Mouse (Mus musculus) ES-E14 (cell line): ENCODE data around the gene Ermn. TPM values are rescaled to one million over a fixed set of nuclear protein-coding genes. Genes with fewer than 3 reads are reported as not detected.

ENCODE experiments used
- DNase-seq: peaks from one replicate; pipeline ENCODE4 v3.0.0-alpha.2; 2013; ENCODE audit warnings: low read depth, low spot score
- H3K27ac ChIP-seq: 2 replicates; pipeline ENCODE4 v1.5.1; 2012; ENCODE audit warnings: low read depth, mild to moderate bottlenecking, low read length, moderate library complexity, mixed read lengths; ENCODE audit not compliant: poor library complexity, insufficient read depth, severe bottlenecking
- H3K36me3 ChIP-seq: 2 replicates; pipeline ENCODE4 v1.6.1; 2012; ENCODE audit warnings: mild to moderate bottlenecking, low read length, moderate library complexity, mixed read lengths; ENCODE audit not compliant: control insufficient read depth, poor library complexity, insufficient read depth, severe bottlenecking
- H3K4me1 ChIP-seq, 2 experiments: fragments of 150-350 bp in 1 of 2; sonication (generic) in 1 of 2; 2 replicates each; pipeline ENCODE4 v1.6.1; 2012; ENCODE audit warnings: low read length in 2 of 2, mild to moderate bottlenecking in 1 of 2, mixed read lengths in 1 of 2; ENCODE audit not compliant: control insufficient read depth in 2 of 2, insufficient read depth in 2 of 2, poor library complexity in 1 of 2
- H3K4me3 ChIP-seq, 2 experiments: fragments of 150-350 bp in 1 of 2; sonication (generic) in 1 of 2; 2 replicates each; pipeline ENCODE4 v1.5.1; 2012; ENCODE audit warnings: low read length in 2 of 2, low read depth in 1 of 2, mild to moderate bottlenecking in 1 of 2, mixed read lengths in 1 of 2; ENCODE audit not compliant: insufficient read depth in 1 of 2, poor library complexity in 1 of 2, severe bottlenecking in 1 of 2
- H3K9ac ChIP-seq: 2 replicates; pipeline ENCODE4 v1.6.1; 2012; ENCODE audit warnings: low read depth, mild to moderate bottlenecking, low read length, mixed read lengths; ENCODE audit not compliant: poor library complexity, insufficient read depth, severe bottlenecking
- H3K9me3 ChIP-seq: fragments of 150-350 bp; sonication (generic); 2 replicates; pipeline ENCODE4 v1.6.1; 2012; ENCODE audit warnings: low read depth, mild to moderate bottlenecking, low read length; ENCODE audit not compliant: control insufficient read depth, insufficient read depth
- CHD2 ChIP-seq: IDR thresholded peaks from 2 replicates; pipeline ENCODE4 v1.6.1; 2014; ENCODE audit warnings: mild to moderate bottlenecking, low read depth, low read length, inconsistent platforms
- HCFC1 ChIP-seq: IDR thresholded peaks from 2 replicates; pipeline ENCODE4 v1.6.1; 2012; ENCODE audit warnings: low read length, inconsistent platforms, borderline replicate concordance; ENCODE audit not compliant: insufficient read depth
- MAFK ChIP-seq: IDR thresholded peaks from 2 replicates; pipeline ENCODE4 v1.6.1; 2014; ENCODE audit warnings: mild to moderate bottlenecking, low read depth, low read length, inconsistent platforms; ENCODE audit not compliant: insufficient read depth
- ZC3H11A ChIP-seq: IDR thresholded peaks from 2 replicates; pipeline ENCODE4 v1.6.1; 2012; ENCODE audit warnings: low read depth, mild to moderate bottlenecking, inconsistent platforms, low read length, borderline replicate concordance
- ZNF384 ChIP-seq: IDR thresholded peaks from 2 replicates; pipeline ENCODE4 v1.6.1; 2012; ENCODE audit warnings: low read depth, low read length, inconsistent platforms
- in situ Hi-C, 2 experiments: fragments of 600-800 bp; cut with MboI; formaldehyde crosslinking; loops; one replicate each; pipeline ENCODE4 v1.15.1; 2025; ENCODE audit warnings: low sequenced_read_pairs in 2 of 2, inconsistent platforms in 1 of 2; ENCODE audit not compliant: unreplicated experiment in 2 of 2
- total RNA-seq: library from RNA; depleted of rRNA; stranded (reverse); fragments of 300-350 nt; gene quantifications from 2 replicates; pipeline ENCODE4 v1.2.3, GENCODE M21; 2012; rRNA removed

Gene Ermn
- total RNA-seq: not detected in 2 replicates

GRCm38 (mm10) chr2:58052821-58053581 is at the start of gene Ermn:
Ermn (minus strand) TSS chr2:58052864.
- Histone ChIP-seq H3K9me3 (no peaks in the 10 kb centered on the region), H3K36me3 (no peaks in the 10 kb centered on the region), H3K4me1 (no peaks in the 10 kb centered on the region), H3K4me3 (no peak within 1 kb of the TSS), H3K27ac (no peak within 1 kb of the TSS), H3K9ac (no peak within 1 kb of the TSS)
- no peak for DNase-seq
- TF ChIP-seq CHD2: no peak
- TF ChIP-seq ZC3H11A: no peak
- no peak for TF ChIP-seq HCFC1
- no peak for TF ChIP-seq ZNF384
- TF ChIP-seq MAFK: no peak
- in situ Hi-C loops: no loop called here

- Histone ChIP-seq H3K9ac (no peak overlapping the region), H3K4me3 (no peak overlapping the region), H3K36me3 (no peaks in the 10 kb centered on the region), H3K9me3 (no peaks in the 10 kb centered on the region), H3K27ac (no peak overlapping the region), H3K4me1 (no peaks in the 10 kb centered on the region)
- in situ Hi-C loops: no loop called here
- no peak for TF ChIP-seq ZC3H11A
- no peak for DNase-seq
Measured at GRCm38 (mm10) chr2:58094818-58095217, 42.2 kb upstream of the Ermn start.

GRCm38 (mm10) chr2:58086420-58086819 is 33.8 kb upstream of the Ermn start:
- H3K4me3 ChIP-seq: no peak overlapping the region
- in situ Hi-C loops: no loop called here
- DNase-seq: no peak
- H3K9ac ChIP-seq: no peak overlapping the region
- TF ChIP-seq MAFK (peak; percentile 92), ZNF384 (no peak), HCFC1 (no peak), CHD2 (no peak), ZC3H11A (no peak)
- no peaks in the 10 kb centered on the region for H3K36me3 ChIP-seq
- no peak overlapping the region for H3K27ac ChIP-seq
- no peaks in the 10 kb centered on the region for H3K4me1 ChIP-seq
- H3K9me3 ChIP-seq: no peaks in the 10 kb centered on the region

- no peak overlapping the region for H3K4me3 ChIP-seq
- H3K9me3 ChIP-seq: no peaks in the 10 kb centered on the region
- H3K27ac ChIP-seq: no peak overlapping the region
- in situ Hi-C loops: no loop called here
- H3K4me1 ChIP-seq: no peaks in the 10 kb centered on the region
- TF ChIP-seq HCFC1: no peak
- TF ChIP-seq CHD2: no peak
- TF ChIP-seq ZNF384: no peak
- no peak for TF ChIP-seq MAFK
- TF ChIP-seq ZC3H11A: no peak
- H3K36me3 ChIP-seq: no peaks in the 10 kb centered on the region
- no peak for DNase-seq
- H3K9ac ChIP-seq: no peak overlapping the region
Measured at GRCm38 (mm10) chr2:58079849-58080248, 27.2 kb upstream of the Ermn start.

GRCm38 (mm10) chr2:58055383-58055782 is 2.7 kb upstream of the Ermn start:
- H3K4me1 ChIP-seq: no peaks in the 10 kb centered on the region
- peak; percentile 41 for DNase-seq
- H3K36me3 ChIP-seq: no peaks in the 10 kb centered on the region
- in situ Hi-C loops: no loop called here
- H3K9me3 ChIP-seq: no peaks in the 10 kb centered on the region
- no peak overlapping the region for H3K4me3 ChIP-seq
- H3K27ac ChIP-seq: no peak overlapping the region
- H3K9ac ChIP-seq: no peak overlapping the region
- TF ChIP-seq ZC3H11A (no peak), MAFK (no peak), CHD2 (no peak), ZNF384 (no peak), HCFC1 (no peak)
